Mouse (Mus musculus) c-Kit-positive CD71-positive TER-119-negative erythroid progenitor cells, embryonic 14.5 days (primary cell): ENCODE measurements around the gene Gm47996.
"Not testable (repeated sequence)": the region's sequence is repeated elsewhere in the genome, so short reads cannot be mapped to it uniquely, and the experiment has no call there.

ENCODE experiments used
- DNase-seq: peaks from one replicate; pipeline ENCODE4 v3.0.0-alpha.2; 2013; ENCODE audit warnings: low read depth

Gm47996 gene

GRCm38 (mm10) chr1:151208493-151208892, 1.4 kb upstream of the Gm47996 start:
- not testable (repeated sequence) for DNase-seq

- not testable (repeated sequence) for DNase-seq
Measured at GRCm38 (mm10) chr1:151208944-151209343, 987 bp upstream of the Gm47996 start.

- DNase-seq: peak; percentile 14
Measured at GRCm38 (mm10) chr1:151211666-151212065, 1.7 kb downstream of the Gm47996 start.

GRCm38 (mm10) chr1:151214862-151215261, 4.9 kb downstream of the Gm47996 start:
- DNase-seq: no peak

- DNase-seq: no peak
Measured at GRCm38 (mm10) chr1:151215985-151216384, 6.1 kb downstream of the Gm47996 start.

GRCm38 (mm10) chr1:151216417-151216816, 6.5 kb downstream of the Gm47996 start:
- DNase-seq: no peak

GRCm38 (mm10) chr1:151219045-151219444, 9.1 kb downstream of the Gm47996 start:
- DNase-seq: no peak

GRCm38 (mm10) chr1:151220098-151220497, 10.2 kb downstream of the Gm47996 start:
- no peak for DNase-seq

GRCm38 (mm10) chr1:151222561-151223267, 12.8 kb downstream of the Gm47996 start:
- no peak for DNase-seq

GRCm38 (mm10) chr1:151223377-151223776, 13.4 kb downstream of the Gm47996 start:
- no peak for DNase-seq

GRCm38 (mm10) chr1:151224536-151224935, 14.6 kb downstream of the Gm47996 start:
- DNase-seq: no peak

- DNase-seq: no peak
Measured at GRCm38 (mm10) chr1:151227506-151227905, 17.6 kb downstream of the Gm47996 start.

- DNase-seq: no peak
Measured at GRCm38 (mm10) chr1:151228320-151228989, 18.5 kb downstream of the Gm47996 start.

GRCm38 (mm10) chr1:151232346-151232745, 22.4 kb downstream of the Gm47996 start:
- no peak for DNase-seq

GRCm38 (mm10) chr1:151233756-151234155, 23.8 kb downstream of the Gm47996 start:
- no peak for DNase-seq

- no peak for DNase-seq
Measured at GRCm38 (mm10) chr1:151235574-151235973, 25.6 kb downstream of the Gm47996 start.

- no peak for DNase-seq
Measured at GRCm38 (mm10) chr1:151236141-151236930, 26.4 kb downstream of the Gm47996 start.

- no peak for DNase-seq
Measured at GRCm38 (mm10) chr1:151237780-151238179, 27.8 kb downstream of the Gm47996 start.

- no peak for DNase-seq
Measured at GRCm38 (mm10) chr1:151243332-151243731, 33.4 kb downstream of the Gm47996 start.

GRCm38 (mm10) chr1:151244013-151244412, 34.1 kb downstream of the Gm47996 start:
- DNase-seq: no peak

- DNase-seq: no peak
Measured at GRCm38 (mm10) chr1:151244761-151245160, 34.8 kb downstream of the Gm47996 start.

- no peak for DNase-seq
Measured at GRCm38 (mm10) chr1:151245165-151245564, 35.2 kb downstream of the Gm47996 start.

GRCm38 (mm10) chr1:151245846-151246245, 35.9 kb downstream of the Gm47996 start:
- no peak for DNase-seq
